Mouse (Mus musculus): ENCODE results near the gene Oca2. TPM values are rescaled to one million over a fixed set of nuclear protein-coding genes. Genes with fewer than 3 reads are reported as not detected.

Gene Oca2
- under 1 TPM in 1 of 2 experiments, not detected in 1; 0.10 TPM for total RNA-seq (2021)
- long read RNA-seq, experiment 1, partial matches to known transcripts, result 0 of 1 reads
- long read RNA-seq, experiment 1, other reads (novel, unspliced or antisense), result 0 of 1 reads
- long read RNA-seq, experiment 2, result 0 reads

- DNase-seq (ENCODE audit: low spot score in 2 of 2), result no peak
These were observed at the start of gene Oca2 for GRCm38 (mm10) chr7:56239543-56239942. Gene Oca2, plus strand, starts transcription at chr7:56239760.

DNA sequence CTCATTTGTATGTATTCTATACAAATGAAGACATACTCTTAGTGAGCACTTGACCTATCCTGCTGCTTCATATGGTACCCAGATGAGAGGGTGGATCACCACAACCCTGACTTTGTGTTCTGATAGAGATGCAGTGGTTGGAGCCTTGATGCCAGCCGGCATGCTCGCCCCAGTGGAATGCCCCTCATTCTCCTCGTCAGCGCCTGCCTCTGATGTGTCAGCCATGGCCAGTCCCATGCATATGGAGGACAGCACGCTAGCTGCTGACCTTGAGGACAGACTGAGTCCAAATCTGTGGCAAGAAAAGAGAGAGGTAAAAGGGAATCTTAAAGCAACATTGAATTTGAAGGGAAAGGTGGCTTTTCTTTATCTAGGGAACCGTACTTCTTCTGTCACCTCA is 48.5 kb upstream of the Oca2 start:
- DNase-seq (ENCODE audit: low spot score in 2 of 2), result no peak

DNA sequence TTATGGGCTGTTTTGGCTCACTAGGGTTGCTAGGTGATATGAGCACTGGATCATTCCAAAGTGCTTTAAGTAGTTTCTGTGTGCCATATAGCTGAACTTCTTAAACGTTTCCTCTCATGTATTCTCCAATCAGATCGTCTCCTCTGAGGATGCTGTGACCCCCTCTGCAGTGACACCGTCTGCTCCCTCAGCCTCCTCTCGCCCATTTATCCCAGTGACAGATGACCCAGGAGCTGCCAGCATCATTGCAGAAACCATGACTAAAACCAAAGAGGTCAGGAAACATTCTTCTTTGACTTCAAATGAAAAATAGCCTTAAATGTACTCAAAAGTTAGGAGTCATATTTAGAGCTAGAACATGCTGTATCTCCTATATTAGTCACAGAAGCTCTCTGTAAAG is 47.9 kb upstream of the Oca2 start:
- DNase-seq (ENCODE audit: low spot score in 2 of 2), result no peak

GRCm38 (mm10) chr7:56201483-56202218 is 37.9 kb upstream of the Oca2 start:
- DNase-seq (ENCODE audit: low spot score in 2 of 2), result no peak

GRCm38 (mm10) chr7:56202843-56203242 is 36.7 kb upstream of the Oca2 start:
- no peak for DNase-seq (ENCODE audit: low spot score in 2 of 2)

GRCm38 (mm10) chr7:56203286-56203685 is 36.3 kb upstream of the Oca2 start:
- no peak for DNase-seq (ENCODE audit: low spot score in 2 of 2)

DNA sequence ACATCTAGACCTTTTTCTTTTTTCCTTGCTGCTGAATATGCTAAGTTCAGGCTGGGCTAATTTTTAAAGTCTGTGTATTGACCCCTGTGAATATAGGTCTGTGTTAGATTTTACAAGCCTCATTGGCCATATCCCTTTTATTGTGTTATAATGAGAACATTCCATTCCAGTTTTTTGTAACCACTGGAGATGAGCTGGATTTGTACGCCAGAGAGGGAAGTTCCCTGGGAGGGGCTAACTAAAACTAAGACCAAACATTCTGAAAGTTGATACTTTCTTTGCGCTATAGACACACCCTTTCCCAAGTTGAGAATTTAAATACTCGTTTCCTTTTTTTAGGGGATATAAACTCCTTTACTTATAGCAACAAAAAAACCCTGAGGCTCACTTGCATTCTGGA is 34.7 kb upstream of the Oca2 start:
- DNase-seq (ENCODE audit: low spot score in 2 of 2), result no peak

GRCm38 (mm10) chr7:56220811-56221210 is 18.7 kb upstream of the Oca2 start:
- no peak for DNase-seq (ENCODE audit: low spot score in 2 of 2)

DNA sequence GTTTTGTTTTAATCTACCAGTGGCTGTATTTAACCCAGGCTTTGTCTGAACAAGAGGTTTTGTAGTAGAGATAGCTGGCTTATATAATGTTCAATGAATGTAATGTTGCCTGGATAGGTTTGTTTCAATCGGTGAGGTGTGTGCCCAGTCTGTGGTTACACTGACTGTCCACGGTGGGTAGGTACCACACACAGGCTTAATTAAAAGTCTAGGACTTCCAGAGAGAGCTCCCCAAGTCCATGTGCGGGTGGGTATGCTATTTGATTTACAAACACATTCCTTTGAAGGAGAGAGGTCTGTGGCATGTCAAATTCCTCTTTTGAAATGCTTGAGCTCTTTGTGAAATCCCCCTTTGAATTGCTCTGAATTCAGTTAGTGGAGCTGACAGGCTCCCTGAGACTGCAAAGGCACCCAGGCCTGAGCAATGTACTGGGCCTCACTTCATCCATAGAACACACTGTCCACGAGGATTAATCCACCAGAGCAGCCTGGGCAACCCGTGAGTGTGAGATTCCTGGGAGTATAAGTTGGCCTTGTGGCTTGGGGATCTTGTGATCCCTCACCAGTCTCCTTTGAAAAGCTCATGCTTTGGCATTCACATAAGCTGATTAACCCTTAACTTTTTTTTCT is 3.7 kb upstream of the Oca2 start:
- no peak for DNase-seq (ENCODE audit: low spot score in 2 of 2)

DNA sequence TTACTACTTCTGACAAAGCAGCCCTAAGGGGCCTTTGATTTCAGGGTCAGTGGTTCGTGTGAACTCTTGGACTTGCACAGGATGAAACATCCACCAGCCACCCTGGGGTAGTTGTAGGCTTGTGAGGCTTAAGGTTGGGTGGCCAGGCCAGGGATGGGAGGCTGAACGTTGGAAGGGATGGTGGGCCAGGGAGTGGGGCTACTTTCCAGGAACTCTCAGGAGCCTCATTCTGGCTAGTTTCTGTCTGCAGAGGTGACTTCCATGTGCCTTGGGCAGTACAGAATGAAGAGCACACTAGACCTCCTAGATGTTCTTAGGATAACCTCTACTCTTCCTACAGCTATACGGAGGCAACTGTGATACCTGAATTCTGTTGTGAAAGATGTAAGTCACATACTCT is 2.9 kb upstream of the Oca2 start:
- DNase-seq (ENCODE audit: low spot score in 2 of 2), result no peak

- no peak for DNase-seq (ENCODE audit: low spot score in 2 of 2)
These were observed 15.0 kb downstream of the Oca2 start for GRCm38 (mm10) chr7:56254568-56254967.

DNA sequence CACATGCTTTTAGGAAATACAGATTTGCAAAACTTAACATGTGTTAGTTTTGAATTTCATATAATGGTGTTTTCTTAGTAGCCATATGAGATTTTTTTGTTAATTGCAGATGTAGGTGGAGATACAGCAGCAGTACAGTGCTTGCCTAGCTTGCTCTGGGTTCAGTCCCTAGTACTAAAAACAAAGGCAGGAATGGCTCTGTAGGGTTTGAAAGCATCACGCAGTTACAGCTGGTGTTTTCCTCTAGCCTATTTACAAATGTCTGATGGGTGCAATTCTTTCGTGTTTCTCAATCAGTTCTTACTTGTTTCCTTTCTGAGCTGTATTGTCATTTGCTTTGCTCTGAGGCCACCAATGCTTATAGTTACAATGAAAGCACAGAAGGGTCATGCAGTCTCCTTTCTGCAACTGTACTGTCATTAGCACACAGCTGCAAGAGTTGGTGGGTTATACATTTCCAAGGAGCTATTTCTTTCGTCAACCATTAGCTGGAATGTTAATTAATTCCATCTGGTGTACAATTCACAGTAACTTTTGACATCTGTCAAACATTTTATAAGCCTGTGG is 18.4 kb downstream of the Oca2 start:
- DNase-seq (ENCODE audit: low spot score in 2 of 2), result no peak

DNA sequence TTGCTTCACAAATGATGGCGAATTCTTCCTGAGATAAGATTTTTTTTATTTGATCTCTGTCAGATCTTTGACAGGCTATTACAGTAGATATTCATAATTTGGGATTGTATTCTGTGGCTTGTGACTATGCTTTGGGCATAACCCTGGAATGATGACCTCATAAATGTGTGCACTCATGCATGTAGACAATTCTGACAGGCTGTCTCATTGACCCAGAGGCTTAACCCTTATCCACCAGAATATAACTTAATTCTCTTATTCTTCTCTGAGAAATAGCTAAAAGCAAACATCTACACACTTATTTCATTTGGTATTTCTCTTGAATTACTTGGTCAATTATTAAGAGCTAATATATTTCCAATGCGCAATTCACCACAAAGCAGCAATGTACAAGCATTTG is 37.9 kb downstream of the Oca2 start:
- DNase-seq (ENCODE audit: low spot score in 2 of 2), result no peak

GRCm38 (mm10) chr7:56291468-56292115 is 52.0 kb downstream of the Oca2 start:
- DNase-seq (ENCODE audit: low spot score in 2 of 2), result peak in 1 of 2 experiments; percentile 52

DNA sequence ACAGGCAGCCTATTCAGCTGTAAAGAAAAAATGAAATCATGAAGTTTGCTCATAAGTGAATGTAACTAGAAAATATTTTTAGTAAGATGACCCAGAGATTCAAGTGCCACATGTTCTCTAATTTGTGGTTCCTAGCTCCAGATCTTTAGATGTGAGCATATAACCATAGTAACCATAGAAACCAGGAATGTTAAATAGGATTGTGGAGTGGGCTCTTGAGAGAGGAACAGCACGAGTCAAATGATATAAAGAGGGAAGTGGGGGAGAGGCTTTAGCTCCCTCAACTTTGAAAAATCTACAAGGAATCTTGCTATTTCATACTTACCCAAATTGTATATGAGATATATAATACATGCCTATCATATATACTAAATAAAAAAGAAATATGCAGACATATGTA is 64.8 kb downstream of the Oca2 start:
- DNase-seq (ENCODE audit: low spot score in 2 of 2), result no peak

DNA sequence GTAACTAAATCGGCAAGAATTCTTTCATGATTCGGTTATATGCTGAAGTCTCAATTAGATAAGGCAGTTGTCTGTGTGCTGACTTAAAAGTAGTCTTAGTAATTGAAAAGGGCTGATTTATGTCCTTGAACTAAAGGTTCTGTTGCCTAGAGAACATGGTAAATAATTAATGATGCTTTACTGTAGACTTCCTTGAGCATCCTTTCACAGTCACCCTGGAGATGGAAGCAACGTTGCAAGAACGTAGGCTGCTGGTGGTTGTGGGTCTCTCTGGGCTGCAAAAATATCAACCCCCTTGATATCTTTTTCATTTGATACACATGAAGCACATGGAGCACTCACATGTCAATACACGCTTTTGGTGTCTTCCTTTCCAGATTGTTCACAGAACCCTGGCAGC is 74.8 kb downstream of the Oca2 start:
- DNase-seq (ENCODE audit: low spot score in 2 of 2), result no peak

DNA sequence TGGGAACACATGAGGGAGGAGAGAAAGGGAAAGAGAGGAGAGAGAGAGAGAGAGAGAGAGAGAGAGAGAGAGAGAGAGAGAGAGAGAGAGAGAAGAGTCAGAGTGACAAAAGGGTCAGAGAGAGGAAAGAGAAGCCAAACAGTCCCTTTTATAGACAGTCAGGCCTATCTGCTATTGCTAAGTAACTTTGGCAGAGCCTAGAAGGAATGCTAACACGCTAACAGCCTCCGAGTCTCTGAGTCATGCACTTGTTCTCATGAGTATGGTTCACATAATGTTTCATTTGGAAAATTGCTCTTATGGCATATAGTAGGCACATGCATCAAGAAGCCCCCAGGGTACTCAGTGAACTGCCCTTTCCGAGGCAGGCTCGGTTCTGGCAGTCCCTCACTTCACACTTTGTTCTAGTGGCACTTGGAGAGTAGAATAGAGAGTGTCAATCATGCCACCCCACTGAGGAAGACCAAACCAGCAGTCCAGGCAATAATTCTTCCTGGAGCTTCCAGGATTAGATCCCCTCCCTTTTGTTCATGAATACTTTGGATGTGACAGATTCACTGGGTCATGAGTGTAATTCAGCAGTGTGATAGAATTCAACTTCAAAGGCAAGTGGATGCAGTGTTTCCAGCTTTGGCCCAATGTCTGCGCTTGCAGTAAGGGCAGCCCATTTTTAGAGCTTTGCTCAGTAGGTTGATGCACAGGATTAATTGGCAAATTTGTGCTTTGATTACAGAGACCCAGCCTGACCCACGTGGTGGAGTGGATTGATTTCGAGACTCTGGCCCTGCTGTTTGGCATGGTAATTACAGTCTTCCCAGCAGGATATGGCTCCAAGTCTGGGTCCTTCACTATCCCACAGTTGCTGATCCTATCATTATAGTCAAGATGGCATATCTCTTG is 76.3 kb downstream of the Oca2 start:
- DNase-seq (ENCODE audit: low spot score in 2 of 2), result no peak

- DNase-seq (ENCODE audit: low spot score in 2 of 2), result no peak
These were observed 88.2 kb downstream of the Oca2 start for GRCm38 (mm10) chr7:56327738-56328137.

DNA sequence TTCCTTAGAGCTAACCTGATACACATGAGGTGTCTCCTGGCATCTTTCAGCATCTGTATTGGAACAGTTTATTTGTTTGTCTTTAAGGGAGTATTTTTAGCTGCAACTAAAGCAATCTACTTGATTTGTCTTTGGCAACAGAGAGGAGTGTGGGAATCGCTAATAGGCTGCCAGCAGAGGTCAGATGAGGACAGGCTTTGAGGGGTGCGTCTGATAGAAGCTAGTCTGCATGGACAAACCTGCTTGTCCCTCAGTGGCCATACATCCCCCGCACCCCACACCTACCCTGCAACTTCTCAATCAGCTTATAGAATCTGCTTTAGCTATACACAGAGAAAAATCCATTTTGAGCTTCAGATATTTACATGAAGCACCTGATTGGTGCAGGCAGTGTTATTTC is 109.0 kb downstream of the Oca2 start:
- no peak for DNase-seq (ENCODE audit: low spot score in 2 of 2)

GRCm38 (mm10) chr7:56356658-56357342 is 117.2 kb downstream of the Oca2 start:
- DNase-seq (ENCODE audit: low spot score in 2 of 2), result no peak
